Mouse (Mus musculus): ENCODE results near the gene Dclk1. TPM values are rescaled to one million over a fixed set of nuclear protein-coding genes. Genes with fewer than 3 reads are reported as not detected.
A peak's percentile ranks its signal among the peaks of the same experiment; 100 is the strongest.
"Not testable (repeated sequence)": the region's sequence is repeated elsewhere in the genome, so short reads cannot be mapped to it uniquely, and the experiment has no call there.

Dclk1 gene
- polyA plus RNA-seq (2012; rRNA removed) = 3.0 and 3.4 TPM in 2 replicates

- H3K27ac ChIP-seq (ENCODE audit: control insufficient read depth, insufficient read depth, low read depth, low read length) = no peak within 1 kb of the TSS
- peaks cover 9% of the 10 kb centered on the region for H3K4me1 ChIP-seq (ENCODE audit: control insufficient read depth, insufficient read depth, low read length)
- peak within 1 kb of the TSS; percentile 57 for H3K4me3 ChIP-seq (ENCODE audit: control insufficient read depth, low read depth, low read length)
- no peaks in the 10 kb centered on the region for H3K36me3 ChIP-seq (ENCODE audit: control insufficient read depth, insufficient read depth, low read length)
- TF ChIP-seq CTCF (IDR thresholded peaks at IDR 0.05; ENCODE audit: control insufficient read depth, insufficient read depth, insufficient replicate concordance, low read depth, low read length) = no peak
- no peak for TF ChIP-seq POLR2A (IDR thresholded peaks at IDR 0.05; ENCODE audit: control insufficient read depth, low read depth, low read length)
- no peaks in the 10 kb centered on the region; the same call in 1 of the 2 replicates for H3K27me3 ChIP-seq (ENCODE audit: control insufficient read depth, insufficient read depth, low read length)
These were observed at the start of gene Dclk1 for GRCm38 (mm10) chr3:55241730-55242421. Gene Dclk1, plus strand, starts transcription at chr3:55242364.

- Histone ChIP-seq H3K27ac (ENCODE audit: control insufficient read depth, insufficient read depth, low read depth, low read length) (no peak overlapping the region), H3K4me1 (ENCODE audit: control insufficient read depth, insufficient read depth, low read length) (no peaks in the 10 kb centered on the region), H3K4me3 (ENCODE audit: control insufficient read depth, low read depth, low read length) (no peak overlapping the region), H3K27me3 (ENCODE audit: control insufficient read depth, insufficient read depth, low read length) (no peaks in the 10 kb centered on the region), H3K36me3 (ENCODE audit: control insufficient read depth, insufficient read depth, low read length) (no peaks in the 10 kb centered on the region)
- TF ChIP-seq CTCF (IDR thresholded peaks at IDR 0.05; ENCODE audit: control insufficient read depth, insufficient read depth, insufficient replicate concordance, low read depth, low read length) (no peak), POLR2A (IDR thresholded peaks at IDR 0.05; ENCODE audit: control insufficient read depth, low read depth, low read length) (no peak)
These were observed 48.8 kb upstream of the Dclk1 start for GRCm38 (mm10) chr3:55193351-55193750.

GRCm38 (mm10) chr3:55194792-55195191 is 47.4 kb upstream of the Dclk1 start:
- Histone ChIP-seq H3K27me3 (ENCODE audit: control insufficient read depth, insufficient read depth, low read length) (no peaks in the 10 kb centered on the region), H3K4me1 (ENCODE audit: control insufficient read depth, insufficient read depth, low read length) (no peaks in the 10 kb centered on the region), H3K4me3 (ENCODE audit: control insufficient read depth, low read depth, low read length) (no peak overlapping the region), H3K27ac (ENCODE audit: control insufficient read depth, insufficient read depth, low read depth, low read length) (no peak overlapping the region), H3K36me3 (ENCODE audit: control insufficient read depth, insufficient read depth, low read length) (no peaks in the 10 kb centered on the region)
- TF ChIP-seq POLR2A (IDR thresholded peaks at IDR 0.05; ENCODE audit: control insufficient read depth, low read depth, low read length) = no peak
- no peak for TF ChIP-seq CTCF (IDR thresholded peaks at IDR 0.05; ENCODE audit: control insufficient read depth, insufficient read depth, insufficient replicate concordance, low read depth, low read length)

- no peak for TF ChIP-seq POLR2A (IDR thresholded peaks at IDR 0.05; ENCODE audit: control insufficient read depth, low read depth, low read length)
- no peak for TF ChIP-seq CTCF (IDR thresholded peaks at IDR 0.05; ENCODE audit: control insufficient read depth, insufficient read depth, insufficient replicate concordance, low read depth, low read length)
- Histone ChIP-seq H3K27me3 (ENCODE audit: control insufficient read depth, insufficient read depth, low read length) (no peaks in the 10 kb centered on the region), H3K27ac (ENCODE audit: control insufficient read depth, insufficient read depth, low read depth, low read length) (no peak overlapping the region), H3K36me3 (ENCODE audit: control insufficient read depth, insufficient read depth, low read length) (no peaks in the 10 kb centered on the region), H3K4me3 (ENCODE audit: control insufficient read depth, low read depth, low read length) (no peak overlapping the region), H3K4me1 (ENCODE audit: control insufficient read depth, insufficient read depth, low read length) (no peaks in the 10 kb centered on the region)
These were observed 46.4 kb upstream of the Dclk1 start for GRCm38 (mm10) chr3:55195581-55196327.

- TF ChIP-seq POLR2A (IDR thresholded peaks at IDR 0.05; ENCODE audit: control insufficient read depth, low read depth, low read length) = no peak
- no peak for TF ChIP-seq CTCF (IDR thresholded peaks at IDR 0.05; ENCODE audit: control insufficient read depth, insufficient read depth, insufficient replicate concordance, low read depth, low read length)
- Histone ChIP-seq H3K27me3 (ENCODE audit: control insufficient read depth, insufficient read depth, low read length) (no peaks in the 10 kb centered on the region), H3K4me3 (ENCODE audit: control insufficient read depth, low read depth, low read length) (no peak overlapping the region), H3K4me1 (ENCODE audit: control insufficient read depth, insufficient read depth, low read length) (no peaks in the 10 kb centered on the region), H3K27ac (ENCODE audit: control insufficient read depth, insufficient read depth, low read depth, low read length) (no peak overlapping the region), H3K36me3 (ENCODE audit: control insufficient read depth, insufficient read depth, low read length) (no peaks in the 10 kb centered on the region)
These were observed 45.8 kb upstream of the Dclk1 start for GRCm38 (mm10) chr3:55196328-55196710.

- H3K27ac ChIP-seq (ENCODE audit: control insufficient read depth, insufficient read depth, low read depth, low read length) = not testable (repeated sequence)
These were observed 38.5 kb upstream of the Dclk1 start for GRCm38 (mm10) chr3:55203621-55204020.

GRCm38 (mm10) chr3:55206413-55206812 is 35.8 kb upstream of the Dclk1 start:
- no peak overlapping the region for H3K4me3 ChIP-seq (ENCODE audit: control insufficient read depth, low read depth, low read length)
- H3K27ac ChIP-seq (ENCODE audit: control insufficient read depth, insufficient read depth, low read depth, low read length) = no peak overlapping the region
- TF ChIP-seq POLR2A (IDR thresholded peaks at IDR 0.05; ENCODE audit: control insufficient read depth, low read depth, low read length) (no peak), CTCF (IDR thresholded peaks at IDR 0.05; ENCODE audit: control insufficient read depth, insufficient read depth, insufficient replicate concordance, low read depth, low read length) (no peak)
- H3K4me1 ChIP-seq (ENCODE audit: control insufficient read depth, insufficient read depth, low read length) = no peaks in the 10 kb centered on the region
- no peaks in the 10 kb centered on the region for H3K36me3 ChIP-seq (ENCODE audit: control insufficient read depth, insufficient read depth, low read length)
- no peaks in the 10 kb centered on the region for H3K27me3 ChIP-seq (ENCODE audit: control insufficient read depth, insufficient read depth, low read length)

More at GRCm38 (mm10) chr3:55203621-55204020, 38.5 kb upstream of the Dclk1 start:
- H3K4me1 ChIP-seq (ENCODE audit: control insufficient read depth, insufficient read depth, low read length); H3K36me3 ChIP-seq (ENCODE audit: control insufficient read depth, insufficient read depth, low read length); H3K4me3 ChIP-seq (ENCODE audit: control insufficient read depth, low read depth, low read length); H3K27me3 ChIP-seq (ENCODE audit: control insufficient read depth, insufficient read depth, low read length): not testable (repeated sequence)
